Mouse (Mus musculus) lung, postnatal 10 days (tissue): ENCODE results near the gene Gm2381.
"Not testable (repeated sequence)": the region's sequence is repeated elsewhere in the genome, so short reads cannot be mapped to it uniquely, and the experiment has no call there.

Experiments
- DNase-seq: peaks from one replicate; pipeline ENCODE4 v3.0.0; 2021

The Gm2381 gene

GRCm38 (mm10) chr7:42866801-42867458 lies at the start of gene Gm2381:
Gene Gm2381, minus strand, starts transcription at chr7:42867234.
- not testable (repeated sequence) for DNase-seq

- DNase-seq, result not testable (repeated sequence)
These were observed 31.0 kb upstream of the Gm2381 start for GRCm38 (mm10) chr7:42898067-42898466.

GRCm38 (mm10) chr7:42878090-42878489 lies 11.1 kb upstream of the Gm2381 start:
- no peak for DNase-seq

GRCm38 (mm10) chr7:42838366-42838765 lies 28.7 kb downstream of the Gm2381 start:
- not testable (repeated sequence) for DNase-seq

GRCm38 (mm10) chr7:42832221-42832620 lies 34.8 kb downstream of the Gm2381 start:
- DNase-seq, result no peak

GRCm38 (mm10) chr7:42793425-42793824 lies 73.6 kb downstream of the Gm2381 start, which contains the start of gene Vmn2r62:
Gene Vmn2r62, minus strand, starts transcription at chr7:42793525.
- not testable (repeated sequence) for DNase-seq
